Mouse (Mus musculus) right cerebral cortex, postnatal 4 days (tissue): ENCODE measurements around the gene Cfc1.
A peak's percentile ranks its signal among the peaks of the same experiment; 100 is the strongest.
"Not testable (repeated sequence)": the region's sequence is repeated elsewhere in the genome, so short reads cannot be mapped to it uniquely, and the experiment has no call there.

Source experiments
- DNase-seq: peaks from one replicate; pipeline ENCODE4 v3.0.0-alpha.2; 2022

The Cfc1 gene

DNA sequence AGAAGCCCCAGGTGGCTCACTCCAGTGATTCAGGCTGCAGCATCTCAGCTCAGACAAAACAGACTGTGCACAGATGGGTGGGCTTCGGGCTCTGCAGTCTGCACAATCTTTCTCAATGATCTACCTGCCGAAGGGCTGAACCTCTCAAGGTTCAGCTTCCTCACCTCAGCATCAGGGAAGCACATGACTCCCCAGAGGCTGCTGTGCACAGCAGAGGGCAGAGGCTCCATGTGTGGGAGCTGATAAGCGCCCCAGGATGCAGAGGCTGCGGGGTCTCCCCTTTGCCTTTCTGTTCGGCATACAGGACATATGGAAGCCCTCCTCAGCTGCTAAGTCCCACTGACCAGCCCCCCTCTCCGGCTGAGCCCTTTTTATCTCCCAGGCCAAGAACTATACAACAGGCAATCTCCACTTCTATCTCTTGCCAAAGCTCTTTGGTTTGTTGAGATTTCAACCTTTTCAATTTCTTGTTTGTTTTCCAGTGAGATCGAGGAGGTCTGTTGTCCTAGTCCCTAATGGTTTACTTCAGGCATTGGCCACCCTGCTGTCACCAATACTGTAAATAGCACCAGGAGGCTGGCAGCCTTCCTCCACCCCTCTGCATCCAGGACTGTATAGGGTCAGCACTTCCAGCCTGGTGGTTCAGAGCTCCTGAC is at the start of gene Cfc1:
TSS of gene Cfc1 (plus strand) at position 606 of the 656 bp plus-strand sequence.
- DNase-seq: not testable (repeated sequence)

DNA sequence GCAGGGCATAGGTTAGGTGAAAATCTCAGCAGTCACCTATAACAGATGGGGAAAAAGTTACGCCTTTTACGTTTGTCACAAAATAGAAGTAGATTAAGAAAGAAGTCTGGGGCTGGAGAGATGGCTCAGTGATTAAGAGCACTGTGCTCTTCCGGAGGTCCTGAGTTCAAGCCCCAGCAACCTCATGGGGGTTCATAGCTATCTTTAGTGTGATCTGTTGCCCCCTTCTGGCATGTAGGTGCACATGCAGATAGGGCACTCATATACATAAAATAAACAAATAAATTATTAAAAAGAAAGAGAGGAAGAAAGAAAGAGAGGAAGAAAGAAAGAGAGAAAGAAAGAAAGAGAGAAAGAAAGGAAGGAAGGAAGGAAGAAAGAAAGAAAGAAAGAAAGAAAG is 48.1 kb upstream of the Cfc1 start:
- DNase-seq: no peak

DNA sequence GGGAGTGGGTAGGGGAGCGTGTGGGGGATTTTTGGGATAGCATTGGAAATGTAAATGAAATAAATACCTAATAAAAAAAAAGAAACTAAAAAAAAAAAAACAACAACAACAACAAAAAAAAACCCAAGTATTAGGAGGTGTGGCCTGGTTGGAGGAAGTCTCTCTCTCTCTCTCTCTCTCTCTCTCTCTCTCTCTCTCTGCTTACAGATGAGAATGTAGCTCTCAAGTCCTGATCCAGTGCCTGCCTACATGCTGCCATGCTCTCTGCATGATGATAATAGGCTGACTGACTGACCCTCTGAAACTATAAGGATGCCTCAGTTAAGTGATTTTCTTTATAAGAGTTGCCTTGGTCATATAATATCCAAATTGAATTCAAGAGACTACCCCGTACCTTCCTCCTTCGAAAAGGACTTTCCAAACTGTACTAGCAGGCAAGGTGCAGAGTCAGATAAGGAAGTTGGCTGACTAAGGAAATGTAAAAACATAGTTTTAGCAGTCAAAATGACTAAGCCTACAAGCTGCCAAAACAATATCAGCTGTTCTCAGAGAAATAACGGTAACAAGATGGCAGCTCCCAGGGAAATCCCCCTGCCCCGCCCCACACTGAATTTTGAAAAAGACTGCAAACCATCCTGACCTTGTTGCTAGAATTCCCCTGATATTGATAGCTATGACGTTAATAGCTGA is 45.5 kb upstream of the Cfc1 start:
- no peak for DNase-seq

DNA sequence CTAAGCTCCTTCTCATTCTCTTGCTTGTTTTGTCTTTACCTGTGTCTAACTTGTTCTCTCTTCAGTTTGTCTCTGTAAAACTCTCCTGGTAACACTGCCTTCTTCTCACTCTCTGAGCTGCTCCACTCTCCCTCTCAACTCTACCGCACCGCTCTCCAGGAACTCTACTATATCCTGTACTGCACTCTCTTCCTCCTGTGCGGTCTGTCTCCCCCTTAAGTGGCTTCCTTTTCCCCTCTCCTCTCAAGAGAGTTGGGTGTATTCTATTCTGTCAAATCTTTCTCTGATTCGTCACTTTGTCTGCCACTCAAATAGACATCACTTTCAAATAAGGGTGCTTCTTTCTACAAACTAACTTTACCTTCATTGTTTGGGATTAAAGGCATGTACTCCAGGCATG is 44.0 kb upstream of the Cfc1 start:
- no peak for DNase-seq

DNA sequence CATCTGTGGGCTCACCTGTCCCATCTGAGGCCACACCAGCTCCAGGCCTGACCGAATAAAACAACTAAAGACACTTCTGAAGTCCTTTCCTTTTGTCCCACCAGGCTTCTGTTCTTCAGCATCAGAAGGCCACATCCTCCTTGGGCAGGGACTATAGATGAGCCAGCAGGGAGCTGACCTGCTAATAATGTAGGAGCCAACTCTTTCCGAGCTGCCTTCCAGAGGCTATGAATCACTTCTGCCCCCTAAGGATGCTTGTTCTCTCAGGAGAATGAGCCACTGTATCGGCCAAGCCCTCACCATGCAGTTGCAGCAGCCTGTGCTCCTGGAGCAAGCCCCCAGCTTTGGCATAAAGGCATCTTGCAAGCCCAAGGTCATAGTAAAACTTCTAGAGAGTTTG is 32.5 kb upstream of the Cfc1 start:
- DNase-seq: no peak

DNA sequence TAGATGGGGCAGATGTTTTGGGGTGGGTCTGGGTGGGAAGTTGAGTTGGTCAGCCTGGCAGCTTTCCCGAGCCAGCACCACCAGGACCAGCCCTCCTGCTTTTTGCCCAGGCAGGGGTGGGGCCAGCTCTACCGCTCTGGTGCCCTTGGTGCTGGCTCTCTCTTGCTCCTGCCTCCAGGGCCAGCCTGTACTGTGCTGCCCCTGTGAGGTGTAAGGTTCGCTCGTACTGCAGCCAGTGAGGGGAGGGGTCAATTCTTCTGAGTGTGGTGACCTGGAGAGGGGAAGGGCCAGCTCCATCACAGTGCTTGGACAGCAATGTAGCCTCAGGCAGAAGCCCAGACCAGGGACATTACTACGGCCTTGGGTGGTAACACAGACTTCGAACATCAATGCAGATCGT is 30.1 kb upstream of the Cfc1 start:
- DNase-seq: no peak

DNA sequence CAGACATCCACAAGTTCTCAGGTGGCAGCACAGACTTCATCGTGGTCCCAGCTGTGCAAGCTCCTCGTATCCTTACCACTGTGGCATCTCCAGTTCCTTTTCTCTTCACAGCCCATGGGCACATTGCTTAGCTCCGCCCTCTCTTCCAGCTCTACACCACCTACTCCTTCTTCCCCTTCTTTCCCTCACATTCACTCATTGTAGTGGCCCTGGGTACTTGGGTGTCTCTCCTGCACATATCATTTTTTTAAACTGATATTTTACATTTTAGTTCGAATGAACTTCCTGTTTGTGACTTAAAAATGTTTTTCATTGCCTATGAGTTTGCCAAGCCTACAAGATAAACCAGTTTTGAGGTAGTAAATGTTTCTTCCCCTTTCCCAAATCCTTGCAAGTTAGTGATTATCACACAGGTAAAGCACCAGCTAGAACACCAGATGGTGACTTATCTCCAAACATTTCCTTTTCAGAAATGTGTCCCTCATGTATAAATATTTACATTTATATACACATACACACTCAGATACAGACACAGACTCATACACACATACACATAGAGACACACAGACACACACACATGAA is 29.4 kb upstream of the Cfc1 start:
- no peak for DNase-seq

DNA sequence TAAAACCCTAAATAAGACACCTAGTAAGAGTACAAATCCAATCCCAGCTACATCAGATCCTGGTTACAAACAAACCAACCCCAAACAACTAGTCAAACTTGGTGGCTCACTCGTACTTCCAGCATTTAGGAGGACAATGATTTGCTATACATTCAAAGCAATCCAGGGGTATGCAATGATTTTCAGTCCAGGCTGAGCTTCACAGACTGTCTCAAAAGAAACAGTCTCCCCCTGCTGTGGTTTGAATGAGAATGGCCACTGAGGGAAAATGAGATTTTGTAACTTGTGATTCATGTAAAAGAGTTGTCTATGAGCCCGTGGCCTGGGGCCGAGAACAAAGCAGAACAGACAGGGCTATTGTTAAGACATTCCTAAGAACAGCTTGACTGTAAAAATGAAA is 27.5 kb upstream of the Cfc1 start:
- DNase-seq: no peak

DNA sequence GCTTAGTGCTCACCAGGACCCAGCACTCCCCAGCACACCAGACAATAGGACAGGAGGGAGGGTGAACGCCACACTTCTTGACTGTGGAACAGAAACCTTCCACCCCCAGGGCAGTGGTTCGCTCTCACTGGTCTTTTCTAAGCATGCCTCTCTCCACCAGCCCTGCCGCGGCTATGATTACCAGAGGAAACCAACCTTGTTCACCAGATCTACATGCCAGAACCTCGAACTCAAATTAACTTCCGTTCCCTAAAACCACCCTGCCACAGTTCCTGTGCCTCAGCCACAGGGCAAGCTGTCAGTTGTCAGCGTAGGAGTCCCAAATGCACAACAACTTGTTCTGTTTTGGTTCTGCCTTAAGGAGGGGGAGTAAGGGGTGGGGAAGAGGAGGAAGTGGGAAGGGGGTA is 24.9 kb upstream of the Cfc1 start:
- DNase-seq: no peak

DNA sequence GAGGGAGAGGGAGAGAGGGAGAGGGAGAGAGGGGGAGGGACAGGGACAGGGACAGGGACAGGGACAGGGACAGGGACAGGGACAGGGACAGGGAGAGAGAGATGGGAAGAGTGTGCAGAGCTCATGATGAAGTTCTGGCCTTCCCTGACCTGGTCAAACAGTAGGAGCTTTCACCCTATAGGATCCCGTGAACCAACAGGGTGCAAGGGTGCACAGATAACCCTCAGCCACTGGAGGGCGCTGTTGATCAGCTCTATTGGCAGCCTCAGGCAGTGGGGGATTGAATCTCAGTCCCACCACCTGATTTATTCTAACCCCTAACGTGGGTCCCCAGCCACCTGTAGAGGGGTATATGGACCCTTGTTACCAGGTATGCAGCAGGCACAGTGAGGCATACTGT is 24.4 kb upstream of the Cfc1 start:
- DNase-seq: peak; percentile 66

DNA sequence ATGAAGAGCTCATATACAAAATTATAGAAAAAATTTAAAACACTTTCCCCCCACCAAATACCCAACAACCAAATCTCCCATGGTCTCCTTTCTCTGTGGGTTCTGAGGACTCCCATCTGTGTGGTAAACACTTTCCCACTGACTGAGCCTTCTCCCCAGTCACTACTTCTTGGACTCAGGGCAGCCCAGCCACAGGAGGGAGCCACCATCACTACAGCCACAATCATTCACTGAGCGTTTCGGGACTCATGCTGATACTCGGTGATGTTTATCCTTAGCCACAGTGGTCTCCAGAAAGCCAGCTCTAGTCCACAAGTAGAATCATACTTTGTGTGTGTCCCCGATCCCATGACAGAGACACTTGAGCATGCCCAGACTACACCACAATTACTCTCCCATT is 22.4 kb upstream of the Cfc1 start:
- no peak for DNase-seq

DNA sequence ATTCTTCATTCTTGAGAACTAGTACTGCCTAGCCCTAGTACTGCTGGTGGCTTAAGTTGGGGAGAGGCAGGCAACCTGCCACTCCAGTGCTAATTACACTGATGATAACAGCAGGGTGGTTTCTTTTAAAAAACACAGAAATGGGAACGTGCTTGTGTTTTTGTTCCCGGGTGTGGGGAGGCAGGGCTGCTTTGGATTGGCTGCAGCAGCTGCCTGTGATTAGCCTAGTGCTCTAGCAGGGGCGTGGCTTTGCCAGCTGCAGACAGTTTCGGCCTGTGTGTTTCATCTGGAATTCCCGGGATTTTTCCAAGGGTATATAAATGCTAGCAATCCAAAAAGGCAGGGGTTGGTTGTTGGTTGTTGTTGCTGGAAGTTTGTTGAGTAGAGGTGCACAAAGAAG is 18.9 kb upstream of the Cfc1 start:
- DNase-seq: no peak

DNA sequence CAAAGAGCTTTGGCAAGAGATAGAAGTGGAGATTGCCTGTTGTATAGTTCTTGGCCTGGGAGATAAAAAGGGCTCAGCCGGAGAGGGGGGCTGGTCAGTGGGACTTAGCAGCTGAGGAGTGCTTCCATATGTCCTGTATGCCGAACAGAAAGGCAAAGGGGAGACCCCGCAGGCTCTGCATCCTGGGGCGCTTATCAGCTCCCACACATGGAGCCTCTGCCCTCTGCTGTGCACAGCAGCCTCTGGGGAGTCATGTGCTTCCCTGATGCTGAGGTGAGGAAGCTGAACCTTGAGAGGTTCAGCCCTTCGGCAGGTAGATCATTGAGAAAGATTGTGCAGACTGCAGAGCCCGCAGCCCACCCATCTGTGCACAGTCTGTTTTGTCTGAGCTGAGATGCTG is 18.2 kb upstream of the Cfc1 start:
- not testable (repeated sequence) for DNase-seq

DNA sequence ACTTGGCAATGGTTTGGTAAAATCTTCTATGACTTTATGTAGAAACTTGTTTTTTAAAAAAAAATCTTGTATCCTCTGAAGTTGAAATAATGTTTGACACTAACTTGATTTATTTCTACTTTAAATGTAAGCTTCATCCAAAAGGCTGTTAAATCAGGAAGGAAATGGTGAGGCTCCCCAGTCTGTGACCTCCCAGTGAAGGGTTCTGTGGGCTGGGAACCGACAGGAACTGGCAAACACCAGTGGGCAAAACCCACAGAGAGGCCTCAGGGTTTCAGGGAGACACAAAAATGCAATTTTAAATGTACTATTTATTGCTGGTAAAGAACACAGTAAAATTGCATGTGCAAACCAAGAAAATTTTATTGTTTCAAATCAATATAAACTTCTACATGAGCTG is 17.7 kb upstream of the Cfc1 start:
- DNase-seq: not testable (repeated sequence)

DNA sequence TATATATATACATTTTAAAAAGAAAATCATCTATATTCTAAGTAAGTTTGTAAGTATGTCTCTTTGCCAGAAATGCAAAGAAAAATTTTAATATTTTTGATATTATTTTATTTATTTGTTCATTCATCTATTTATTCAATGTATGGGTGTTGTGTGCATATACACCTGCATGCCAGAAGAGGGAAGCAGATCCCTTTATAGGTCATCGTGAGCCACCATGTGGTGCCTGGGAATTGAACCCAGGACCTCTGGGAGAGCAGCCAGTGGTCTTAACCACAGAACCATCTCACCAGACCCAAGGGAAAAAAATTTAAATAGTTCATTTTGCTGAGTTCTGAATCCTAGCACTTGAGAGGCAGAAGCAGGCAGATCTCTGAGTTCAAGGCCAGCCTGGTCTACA is 17.2 kb upstream of the Cfc1 start:
- DNase-seq: no peak

DNA sequence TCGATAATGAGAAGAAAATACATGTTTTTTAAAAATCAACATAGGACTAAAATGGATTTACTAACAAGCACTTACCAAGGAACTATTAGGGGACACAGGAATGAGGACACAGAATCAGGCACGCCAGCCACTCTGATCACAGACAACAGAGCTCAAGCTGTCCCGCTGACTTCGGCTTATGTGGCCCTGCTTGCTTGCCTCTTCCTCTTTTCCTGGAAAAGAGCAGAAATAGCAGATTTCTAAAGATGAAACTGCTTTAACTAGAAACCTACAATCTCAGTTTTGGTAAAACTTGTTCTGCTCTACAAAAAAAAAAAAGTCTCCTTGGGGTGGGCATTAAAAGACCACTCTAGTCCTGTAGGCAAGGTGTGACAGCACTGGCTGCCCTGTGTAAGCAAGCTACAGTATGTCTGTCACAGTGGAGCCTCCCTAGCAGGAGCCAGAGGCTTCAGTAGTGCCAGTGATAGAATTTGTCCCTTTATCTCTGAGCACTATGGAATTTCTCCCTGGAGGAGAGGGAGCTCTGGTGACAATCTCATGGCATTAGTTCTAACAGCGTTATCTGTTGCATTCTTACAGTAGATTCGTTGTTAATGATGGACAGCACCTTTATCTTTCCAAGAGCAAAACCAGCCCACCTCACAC is 13.1 kb upstream of the Cfc1 start:
- DNase-seq: no peak

DNA sequence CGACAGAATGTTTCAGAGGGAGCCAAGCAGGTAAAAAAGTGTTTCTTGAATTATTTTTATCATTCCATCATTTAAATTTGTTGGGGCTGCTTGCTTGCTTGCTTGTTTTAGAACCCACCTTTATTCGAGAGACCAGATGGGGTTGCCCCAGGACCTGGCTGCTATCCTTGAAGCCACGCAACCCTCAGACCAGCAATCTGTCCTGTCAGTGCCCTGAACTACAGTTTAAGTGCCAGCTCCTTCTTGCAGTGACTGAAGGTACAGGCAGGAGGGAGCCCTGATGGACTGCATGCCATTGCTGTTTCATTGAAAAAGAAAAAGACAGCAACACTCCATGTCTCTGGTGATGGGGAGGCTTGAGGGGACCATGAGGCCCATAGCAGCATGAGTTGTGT is 12.6 kb upstream of the Cfc1 start:
- no peak for DNase-seq

DNA sequence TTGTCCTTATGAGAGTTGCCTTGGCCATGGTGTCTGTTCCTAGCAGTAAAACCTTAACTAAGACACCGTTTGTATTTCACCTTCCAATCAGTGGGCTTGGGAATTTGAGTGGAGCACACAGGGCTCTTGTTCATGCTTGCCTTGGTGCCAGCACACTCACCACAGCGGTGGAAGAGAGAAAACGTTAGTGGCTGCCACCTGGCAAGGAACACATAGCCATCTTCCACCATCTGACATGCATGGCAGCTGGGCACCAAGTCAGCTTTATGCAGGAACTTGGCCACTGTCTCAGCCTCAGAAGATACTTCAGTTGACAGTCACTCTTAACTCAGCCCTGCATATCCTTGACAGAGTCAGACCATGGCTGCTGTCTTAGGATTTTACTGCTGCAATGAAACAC is 11.8 kb upstream of the Cfc1 start:
- no peak for DNase-seq

DNA sequence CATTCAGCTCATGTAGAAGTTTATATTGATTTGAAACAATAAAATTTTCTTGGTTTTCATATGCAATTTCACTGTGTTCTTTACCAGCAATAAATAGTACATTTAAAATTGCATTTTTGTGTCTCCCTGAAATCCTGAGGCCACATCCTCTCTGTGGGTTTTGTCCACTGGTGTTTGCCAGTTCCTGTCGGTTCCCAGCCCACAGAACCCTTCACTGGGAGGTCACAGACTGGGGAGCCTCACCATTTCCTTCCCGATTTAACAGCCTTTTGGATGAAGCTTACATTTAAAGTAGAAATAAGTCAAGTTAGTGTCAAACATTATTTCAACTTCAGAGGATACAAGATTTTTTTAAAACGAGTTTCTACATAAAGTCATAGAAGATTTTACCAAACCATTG is 874 bp upstream of the Cfc1 start:
- DNase-seq: not testable (repeated sequence)

DNA sequence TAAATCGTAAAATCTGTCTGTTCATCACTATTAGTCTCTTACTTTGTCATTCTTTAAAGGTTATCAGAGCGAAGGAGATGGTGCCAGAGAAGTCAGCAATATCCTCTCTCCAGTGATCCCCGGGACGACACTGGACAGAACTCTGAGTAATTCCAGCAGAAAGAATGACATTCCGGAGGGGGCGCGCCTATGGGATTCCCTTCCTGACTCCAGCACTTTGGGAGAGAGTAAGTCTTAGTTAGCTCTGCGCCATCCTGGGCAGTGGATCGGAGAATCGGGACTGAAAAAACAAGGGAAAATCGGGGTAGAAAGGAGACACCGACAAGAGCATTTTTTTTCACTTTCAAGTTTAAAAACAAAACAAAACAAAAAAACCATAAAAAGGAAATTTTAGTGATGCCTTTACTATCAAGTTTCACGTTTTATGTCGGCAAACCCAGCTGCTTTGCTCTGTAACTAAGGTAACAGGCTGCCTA is 881 bp downstream of the Cfc1 start:
- DNase-seq: no peak

DNA sequence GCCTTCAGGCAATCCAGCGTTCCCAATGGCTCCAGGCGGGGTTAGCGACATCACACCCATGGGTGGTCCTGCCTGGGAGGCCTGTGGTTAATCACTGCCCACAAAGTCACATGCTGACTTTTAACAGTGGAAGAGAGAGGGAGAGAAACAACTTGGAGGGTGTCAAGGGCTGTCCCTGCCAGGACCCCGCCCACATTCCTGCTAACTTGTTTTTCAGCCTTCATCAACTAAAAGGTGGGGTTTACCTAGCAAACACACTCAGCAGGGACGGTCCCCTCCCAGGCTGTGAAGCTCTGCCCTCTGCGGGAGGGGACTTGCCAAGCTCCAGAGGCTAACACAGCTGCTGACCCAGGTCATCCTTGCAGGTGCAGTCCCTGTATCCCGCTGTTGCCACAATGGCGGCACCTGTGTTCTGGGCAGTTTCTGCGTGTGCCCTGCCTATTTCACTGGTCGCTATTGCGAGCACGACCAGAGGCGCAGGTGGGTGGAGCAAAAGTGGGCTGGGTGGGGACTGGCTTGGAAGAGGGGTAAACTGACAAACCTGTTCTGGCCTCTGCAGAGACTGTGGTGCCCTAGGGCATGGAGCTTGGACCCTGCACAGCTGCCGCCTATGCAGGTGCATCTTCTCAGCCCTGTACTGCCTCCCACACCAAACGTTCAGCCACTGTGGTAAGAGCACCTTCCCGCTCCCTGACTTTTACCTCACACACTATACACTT is 1.5 kb downstream of the Cfc1 start:
- DNase-seq: no peak

DNA sequence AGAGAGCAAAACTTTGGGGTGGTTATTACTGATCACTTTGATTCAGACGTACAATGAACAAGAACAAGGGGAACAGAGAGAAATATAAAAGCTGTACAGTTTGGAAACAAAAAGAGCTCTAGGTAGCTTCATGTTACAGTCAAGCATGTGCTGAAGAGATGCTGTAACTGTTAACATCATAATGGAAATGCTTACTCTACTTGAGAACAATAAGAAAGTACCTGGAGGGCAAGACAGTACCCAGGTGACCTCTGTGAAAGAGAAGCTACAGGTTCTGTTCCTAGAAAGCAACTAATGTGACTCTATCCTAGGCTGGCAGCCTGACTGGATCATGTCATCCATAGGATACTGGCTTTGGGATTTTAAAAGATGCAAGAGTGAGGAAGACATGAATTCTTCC is 11.6 kb downstream of the Cfc1 start:
- DNase-seq: no peak

DNA sequence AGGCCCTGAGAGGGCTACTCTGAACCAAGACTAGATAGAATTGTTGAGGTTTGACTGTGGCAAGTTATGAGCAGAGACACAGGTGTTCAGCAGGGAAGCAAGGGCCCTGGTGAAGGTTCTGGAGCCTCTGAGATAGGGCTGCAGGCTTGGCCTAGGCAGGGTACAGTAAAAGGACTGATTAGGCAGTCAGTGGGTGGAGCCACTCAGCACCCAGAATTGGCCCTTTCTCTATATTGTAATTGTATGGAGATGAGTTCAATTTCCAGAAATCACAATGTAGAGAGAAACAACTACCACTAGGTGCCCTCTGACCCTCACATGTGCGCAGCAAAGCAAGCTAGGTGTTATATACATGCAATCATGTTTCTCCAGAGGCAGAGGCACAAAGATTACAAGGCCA is 18.2 kb downstream of the Cfc1 start:
- DNase-seq: no peak
